Mouse (Mus musculus): ENCODE measurements around the gene Bmx. TPM values are rescaled to one million over a fixed set of nuclear protein-coding genes. Genes with fewer than 3 reads are reported as not detected.
A peak's percentile ranks its signal among the peaks of the same experiment; 100 is the strongest.

The Bmx gene
- polyA plus RNA-seq, 1 experiment, result not detected

GRCm38 (mm10) chrX:164189880-164190279 is 68.1 kb downstream of the Bmx start:
- no peak overlapping the region for H3K4me3 ChIP-seq (replicated peaks)
- H3K9me3 ChIP-seq (ENCODE audit: control insufficient read depth, low read length), result no peaks in the 10 kb centered on the region
- TF ChIP-seq TAL1 (IDR thresholded peaks at IDR 0.05; ENCODE audit: low read length), result no peak
- TF ChIP-seq GATA1 (IDR thresholded peaks at IDR 0.05; ENCODE audit: low read length), result no peak
- H3K36me3 ChIP-seq (ENCODE audit: control insufficient read depth), result no peaks in the 10 kb centered on the region
- peaks cover 2% of the 10 kb centered on the region; the same call in 1 of the 2 replicates for H3K27me3 ChIP-seq (ENCODE audit: control insufficient read depth)
- no peaks in the 10 kb centered on the region for H3K4me1 ChIP-seq (ENCODE audit: control insufficient read depth)

- Histone ChIP-seq H3K4me3 (replicated peaks) (no peak overlapping the region), H3K9me3 (ENCODE audit: control insufficient read depth, low read length) (no peaks in the 10 kb centered on the region), H3K4me1 (ENCODE audit: control insufficient read depth) (peaks cover under 1% of the 10 kb centered on the region), H3K27me3 (ENCODE audit: control insufficient read depth) (peaks cover 2% of the 10 kb centered on the region; the same call in 1 of the 2 replicates), H3K36me3 (ENCODE audit: control insufficient read depth) (no peaks in the 10 kb centered on the region)
- TF ChIP-seq GATA1 (IDR thresholded peaks at IDR 0.05; ENCODE audit: low read length) (no peak), TAL1 (IDR thresholded peaks at IDR 0.05; ENCODE audit: low read length) (no peak)
These were observed 74.1 kb downstream of the Bmx start for GRCm38 (mm10) chrX:164183844-164184243.

GRCm38 (mm10) chrX:164179746-164180145 is 78.2 kb downstream of the Bmx start:
- no peaks in the 10 kb centered on the region for H3K36me3 ChIP-seq (ENCODE audit: control insufficient read depth)
- H3K4me1 ChIP-seq (ENCODE audit: control insufficient read depth), result peaks cover 2% of the 10 kb centered on the region
- TF ChIP-seq TAL1 (IDR thresholded peaks at IDR 0.05; ENCODE audit: low read length) (no peak), GATA1 (IDR thresholded peaks at IDR 0.05; ENCODE audit: low read length) (no peak)
- no peaks in the 10 kb centered on the region for H3K9me3 ChIP-seq (ENCODE audit: control insufficient read depth, low read length)
- no peak overlapping the region for H3K4me3 ChIP-seq (replicated peaks)
- peaks cover 6% of the 10 kb centered on the region for H3K27me3 ChIP-seq (ENCODE audit: control insufficient read depth)

- Histone ChIP-seq H3K36me3 (ENCODE audit: control insufficient read depth) (no peaks in the 10 kb centered on the region), H3K9me3 (ENCODE audit: control insufficient read depth, low read length) (no peaks in the 10 kb centered on the region), H3K4me3 (replicated peaks) (no peak overlapping the region), H3K27me3 (ENCODE audit: control insufficient read depth) (peaks cover 10% of the 10 kb centered on the region), H3K4me1 (ENCODE audit: control insufficient read depth) (peaks cover 2% of the 10 kb centered on the region)
- TF ChIP-seq GATA1 (IDR thresholded peaks at IDR 0.05; ENCODE audit: low read length), result no peak
- TF ChIP-seq TAL1 (IDR thresholded peaks at IDR 0.05; ENCODE audit: low read length), result no peak
These were observed 79.1 kb downstream of the Bmx start for GRCm38 (mm10) chrX:164178856-164179255.

GRCm38 (mm10) chrX:164175780-164176179 is 82.2 kb downstream of the Bmx start:
- H3K4me1 ChIP-seq (ENCODE audit: control insufficient read depth), result peaks cover 2% of the 10 kb centered on the region
- no peak for TF ChIP-seq GATA1 (IDR thresholded peaks at IDR 0.05; ENCODE audit: low read length)
- no peak for TF ChIP-seq TAL1 (IDR thresholded peaks at IDR 0.05; ENCODE audit: low read length)
- H3K9me3 ChIP-seq (ENCODE audit: control insufficient read depth, low read length), result no peaks in the 10 kb centered on the region
- H3K4me3 ChIP-seq (replicated peaks), result no peak overlapping the region
- H3K36me3 ChIP-seq (ENCODE audit: control insufficient read depth), result no peaks in the 10 kb centered on the region
- peaks cover 10% of the 10 kb centered on the region for H3K27me3 ChIP-seq (ENCODE audit: control insufficient read depth)

- TF ChIP-seq TAL1 (IDR thresholded peaks at IDR 0.05; ENCODE audit: low read length), result no peak
- no peak for TF ChIP-seq GATA1 (IDR thresholded peaks at IDR 0.05; ENCODE audit: low read length)
- Histone ChIP-seq H3K4me1 (ENCODE audit: control insufficient read depth) (peaks cover 2% of the 10 kb centered on the region), H3K9me3 (ENCODE audit: control insufficient read depth, low read length) (no peaks in the 10 kb centered on the region), H3K27me3 (ENCODE audit: control insufficient read depth) (peaks cover 10% of the 10 kb centered on the region), H3K4me3 (replicated peaks) (no peak overlapping the region), H3K36me3 (ENCODE audit: control insufficient read depth) (no peaks in the 10 kb centered on the region)
These were observed 82.7 kb downstream of the Bmx start for GRCm38 (mm10) chrX:164175311-164175710.

- Histone ChIP-seq H3K4me1 (ENCODE audit: control insufficient read depth) (peaks cover 2% of the 10 kb centered on the region), H3K4me3 (replicated peaks) (no peak overlapping the region), H3K9me3 (ENCODE audit: control insufficient read depth, low read length) (no peaks in the 10 kb centered on the region), H3K27me3 (ENCODE audit: control insufficient read depth) (peaks cover 12% of the 10 kb centered on the region), H3K36me3 (ENCODE audit: control insufficient read depth) (no peaks in the 10 kb centered on the region)
- TF ChIP-seq GATA1 (IDR thresholded peaks at IDR 0.05; ENCODE audit: low read length) (no peak), TAL1 (IDR thresholded peaks at IDR 0.05; ENCODE audit: low read length) (no peak)
These were observed 84.1 kb downstream of the Bmx start for GRCm38 (mm10) chrX:164173880-164174279.

- Histone ChIP-seq H3K4me3 (replicated peaks) (no peak overlapping the region), H3K27me3 (ENCODE audit: control insufficient read depth) (peaks cover 9% of the 10 kb centered on the region), H3K36me3 (ENCODE audit: control insufficient read depth) (no peaks in the 10 kb centered on the region), H3K4me1 (ENCODE audit: control insufficient read depth) (no peaks in the 10 kb centered on the region), H3K9me3 (ENCODE audit: control insufficient read depth, low read length) (no peaks in the 10 kb centered on the region)
- no peak for TF ChIP-seq GATA1 (IDR thresholded peaks at IDR 0.05; ENCODE audit: low read length)
- TF ChIP-seq TAL1 (IDR thresholded peaks at IDR 0.05; ENCODE audit: low read length), result no peak
These were observed 87.0 kb downstream of the Bmx start for GRCm38 (mm10) chrX:164171034-164171433.

- Histone ChIP-seq H3K36me3 (ENCODE audit: control insufficient read depth) (no peaks in the 10 kb centered on the region), H3K4me1 (ENCODE audit: control insufficient read depth) (peaks cover 23% of the 10 kb centered on the region), H3K9me3 (ENCODE audit: control insufficient read depth, low read length) (no peaks in the 10 kb centered on the region), H3K27me3 (ENCODE audit: control insufficient read depth) (peaks cover 14% of the 10 kb centered on the region), H3K4me3 (replicated peaks) (no peak overlapping the region)
- TF ChIP-seq TAL1 (IDR thresholded peaks at IDR 0.05; ENCODE audit: low read length) (peak; percentile 66), GATA1 (IDR thresholded peaks at IDR 0.05; ENCODE audit: low read length) (peak; percentile 70)
These were observed 93.3 kb downstream of the Bmx start for GRCm38 (mm10) chrX:164164681-164165080.

GRCm38 (mm10) chrX:164154594-164154993 is 103.4 kb downstream of the Bmx start:
- TF ChIP-seq GATA1 (IDR thresholded peaks at IDR 0.05; ENCODE audit: low read length), result no peak
- TF ChIP-seq TAL1 (IDR thresholded peaks at IDR 0.05; ENCODE audit: low read length), result no peak

More at GRCm38 (mm10) chrX:164154594-164154993, 103.4 kb downstream of the Bmx start:
- Histone ChIP-seq H3K36me3 (ENCODE audit: control insufficient read depth) (no peaks in the 10 kb centered on the region), H3K4me1 (ENCODE audit: control insufficient read depth) (no peaks in the 10 kb centered on the region), H3K4me3 (replicated peaks) (no peak overlapping the region), H3K9me3 (ENCODE audit: control insufficient read depth, low read length) (peaks cover 2% of the 10 kb centered on the region; the same call in 1 of the 2 replicates), H3K27me3 (ENCODE audit: control insufficient read depth) (peaks cover 1% of the 10 kb centered on the region)
